Mouse (Mus musculus): Measurements from ENCODE around the gene Ephb1.

- TF ChIP-seq GATA1 (IDR thresholded peaks at IDR 0.05; ENCODE audit: borderline replicate concordance, low read length) (no peak), FLI1 (IDR thresholded peaks at IDR 0.05; ENCODE audit: low read length) (no peak)
These were observed 55.8 kb downstream of the Ephb1 start for GRCm38 (mm10) chr9:102298741-102299140.

Data from megakaryocyte, embryonic 14.5 days (primary cell).